Mouse (Mus musculus) embryo, embryonic 10.5 days (tissue): ENCODE measurements around the gene Apeh.
A peak's percentile ranks its signal among the peaks of the same experiment; 100 is the strongest.

Source experiments
- DNase-seq: peaks from one replicate; pipeline ENCODE4 v3.0.0-alpha.2; 2015; ENCODE audit warnings: low spot score

The Apeh gene

DNA sequence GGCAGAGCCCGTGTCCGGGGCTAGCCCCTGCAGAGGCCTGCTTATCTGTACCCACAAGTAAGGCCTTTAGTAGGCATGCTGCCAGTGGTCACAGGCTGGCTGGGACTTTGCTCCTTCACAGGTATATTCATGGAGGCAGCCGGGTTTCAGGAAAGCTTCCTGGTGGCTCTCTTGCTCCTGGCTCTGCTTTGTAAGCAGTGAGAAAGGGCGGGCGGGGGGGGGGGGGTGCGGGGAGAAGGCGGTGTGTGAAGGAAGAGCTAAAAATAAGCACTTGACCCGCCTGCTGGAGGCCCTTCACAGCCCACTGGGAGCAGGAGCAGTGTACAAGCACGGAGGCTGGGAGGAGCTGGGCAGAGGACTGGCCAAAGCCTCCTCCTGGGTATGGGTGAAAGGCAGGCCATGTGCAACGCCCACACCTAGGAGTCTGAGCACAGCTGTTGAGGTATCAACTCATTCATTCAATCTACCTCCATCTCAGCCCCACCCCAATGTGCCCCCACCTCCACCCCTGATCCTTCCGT is 25.5 kb upstream of the Apeh start:
- DNase-seq = no peak

DNA sequence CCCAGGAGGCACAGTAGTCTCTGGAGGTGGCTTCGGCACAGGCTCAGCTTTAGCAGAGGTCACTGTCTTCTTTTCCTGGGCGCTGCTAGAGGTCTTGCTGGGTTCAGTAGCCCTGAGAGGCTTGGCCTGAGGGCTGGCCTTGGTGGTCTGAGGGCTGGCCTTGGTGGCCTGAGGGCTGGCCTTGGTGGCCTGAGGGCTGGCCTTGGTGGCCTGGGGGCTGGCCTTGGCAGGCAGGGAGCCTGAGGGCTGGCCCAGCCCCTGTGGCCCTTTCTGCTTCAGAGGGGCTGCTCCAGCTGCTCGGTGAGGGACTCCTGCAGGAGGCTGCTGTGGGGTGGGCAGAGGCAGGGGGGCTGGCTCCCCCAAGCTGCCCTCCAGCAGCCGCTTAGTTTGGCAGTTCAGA is 22.7 kb upstream of the Apeh start:
- DNase-seq = no peak

DNA sequence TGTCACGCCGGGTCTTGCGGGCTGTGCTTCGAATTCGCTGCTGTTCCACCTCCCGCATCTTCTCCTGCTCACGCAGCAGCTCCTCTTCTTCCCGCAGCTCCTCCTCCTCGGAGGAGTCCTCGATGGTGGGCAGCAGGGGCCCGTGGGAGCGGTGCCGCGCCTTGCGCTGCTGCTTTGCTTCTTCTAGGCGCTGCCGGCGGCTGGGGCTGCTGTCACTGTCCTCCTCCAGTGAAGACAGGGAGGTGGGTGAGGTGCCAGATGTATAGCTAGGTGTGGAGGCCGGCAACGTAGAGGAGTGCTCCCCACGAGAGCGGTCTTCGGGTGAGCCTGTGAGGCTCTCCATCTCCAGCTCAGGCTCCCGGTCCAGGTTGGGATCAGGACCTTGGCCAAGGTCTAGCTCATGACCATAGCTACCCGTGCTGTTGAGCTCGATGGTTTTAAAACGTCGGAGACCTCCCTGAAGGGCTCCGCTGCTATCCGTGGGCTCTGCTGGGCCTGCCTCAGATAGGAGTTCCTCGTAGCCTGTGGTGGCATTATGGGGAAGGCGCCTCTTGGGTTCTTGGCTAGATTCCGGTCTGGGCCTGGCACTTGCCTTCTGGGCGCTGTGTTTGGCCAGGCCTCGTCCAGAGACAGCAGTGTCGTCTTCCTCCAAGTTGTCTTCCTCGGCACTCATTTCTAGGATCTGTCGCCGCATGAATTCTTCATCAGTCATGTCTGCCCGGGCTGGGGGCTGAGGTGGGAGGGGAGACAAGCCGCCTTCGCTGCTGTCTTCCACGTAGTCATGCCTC is 21.1 kb upstream of the Apeh start:
- DNase-seq = no peak

DNA sequence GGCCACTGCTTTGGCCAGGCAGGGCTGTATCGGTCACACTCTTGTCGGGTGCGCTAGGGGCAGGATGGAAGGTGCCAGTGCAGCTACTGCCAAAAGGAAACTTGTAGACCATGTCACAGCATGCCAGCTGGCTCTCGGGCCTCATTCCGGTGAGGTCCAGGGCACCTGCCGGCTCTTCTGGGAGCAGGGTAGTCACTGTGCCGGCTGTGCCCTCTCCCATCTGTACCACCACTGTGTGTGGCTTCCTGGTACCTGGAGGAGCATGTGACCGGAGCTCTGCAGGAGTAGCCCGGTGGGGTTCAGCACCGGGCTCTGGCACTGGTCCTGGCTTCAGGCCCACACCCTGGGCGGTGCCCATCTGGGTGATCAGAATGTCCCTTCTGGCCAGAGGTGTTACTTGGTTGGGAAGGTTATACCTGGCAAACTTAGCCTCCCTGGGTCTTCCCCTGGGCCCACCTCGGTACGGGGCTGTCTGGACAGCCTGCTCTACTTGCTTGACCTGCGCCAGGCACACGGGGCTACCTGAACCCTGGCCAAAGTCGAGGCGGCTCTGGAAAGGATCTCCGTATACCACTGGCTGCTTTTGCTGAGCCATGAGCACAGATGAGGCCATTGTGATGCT is 18.4 kb upstream of the Apeh start:
- no peak for DNase-seq

- DNase-seq = no peak
Measured at GRCm38 (mm10) chr9:108111593-108112121, 17.3 kb upstream of the Apeh start.

GRCm38 (mm10) chr9:108111101-108111592 is 16.7 kb upstream of the Apeh start:
- DNase-seq = peak; percentile 38

- no peak for DNase-seq
Measured at GRCm38 (mm10) chr9:108110160-108110559, 15.8 kb upstream of the Apeh start.

- DNase-seq = no peak
Measured at GRCm38 (mm10) chr9:108107867-108108266, 13.5 kb upstream of the Apeh start.

GRCm38 (mm10) chr9:108106090-108106489 is 11.7 kb upstream of the Apeh start:
- no peak for DNase-seq

DNA sequence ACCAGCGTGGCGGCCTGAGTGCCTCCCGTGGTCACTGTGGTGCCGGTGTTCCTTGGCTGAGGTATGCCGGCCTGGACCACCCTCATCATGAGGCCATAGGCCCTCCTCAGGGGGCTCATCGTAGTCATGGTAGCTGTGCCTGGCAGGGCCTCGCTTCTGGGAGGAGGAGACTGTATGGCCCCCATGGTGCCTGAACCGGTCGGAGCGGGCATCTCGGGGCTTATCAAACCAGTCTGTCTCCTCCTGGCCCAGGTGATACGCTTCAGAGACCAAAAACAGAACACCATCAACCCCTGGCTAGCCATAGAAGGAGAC is 11.1 kb upstream of the Apeh start:
- no peak for DNase-seq

DNA sequence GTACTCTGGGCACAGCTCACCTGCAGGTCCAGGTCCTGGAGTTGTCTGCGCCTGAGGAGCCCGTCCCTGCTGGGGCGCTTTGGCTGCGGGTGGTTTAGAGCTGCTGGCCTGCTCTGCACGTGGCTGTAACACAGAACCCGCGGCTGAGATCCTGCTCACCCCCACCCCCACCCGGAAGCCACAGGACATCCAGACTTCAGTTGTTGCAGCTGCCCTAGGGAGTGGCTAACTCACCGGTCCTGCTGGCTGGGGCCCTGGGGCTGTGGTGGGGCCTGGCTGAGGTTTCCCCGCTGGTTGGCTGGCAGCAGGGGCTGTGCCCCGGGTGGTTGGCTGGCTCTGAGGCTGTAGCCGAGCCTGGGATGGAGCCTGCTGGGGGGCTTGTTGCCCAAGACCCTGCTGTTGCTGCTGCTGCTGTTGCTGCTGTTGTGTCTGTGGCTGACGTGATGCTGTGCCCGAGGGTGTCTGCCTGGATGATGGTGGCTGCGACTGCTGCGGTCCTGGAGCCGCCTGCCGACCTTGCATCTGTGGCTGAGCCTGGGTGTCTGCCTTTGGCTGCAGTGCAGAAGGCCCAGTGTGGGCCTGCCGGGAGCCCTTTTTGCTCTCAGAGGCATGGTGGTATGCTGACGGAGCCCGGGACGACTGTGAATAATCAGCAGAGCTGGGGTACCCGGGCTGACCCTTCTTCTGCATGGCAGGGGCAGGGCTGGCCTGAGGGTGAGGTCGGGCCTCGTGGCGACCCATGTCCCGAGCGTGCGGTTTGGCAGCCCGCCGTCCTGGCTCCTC is 10.6 kb upstream of the Apeh start:
- DNase-seq = peak; percentile 52

DNA sequence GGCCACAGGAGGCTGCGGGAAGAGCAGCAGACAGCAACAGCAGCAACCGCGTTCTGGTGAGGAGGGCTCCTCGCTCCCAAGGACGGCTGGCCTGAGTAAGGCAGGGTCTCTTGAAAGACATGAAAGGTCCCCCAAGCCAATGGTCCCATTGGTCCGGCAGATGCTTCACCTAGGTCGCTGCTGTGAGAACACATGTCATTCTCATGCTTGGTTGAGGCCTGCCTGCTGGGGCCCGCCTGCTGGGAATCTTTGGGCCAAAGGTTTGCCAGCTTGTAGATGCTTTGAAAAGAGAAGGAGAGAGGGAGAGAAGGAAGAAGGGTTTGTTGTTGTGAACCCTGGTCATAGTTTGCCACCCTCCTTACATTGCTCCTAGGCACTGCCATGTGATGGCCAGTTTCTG is 5.2 kb upstream of the Apeh start:
- no peak for DNase-seq

- DNase-seq = no peak
Measured at GRCm38 (mm10) chr9:108095949-108096712, 1.7 kb upstream of the Apeh start.

DNA sequence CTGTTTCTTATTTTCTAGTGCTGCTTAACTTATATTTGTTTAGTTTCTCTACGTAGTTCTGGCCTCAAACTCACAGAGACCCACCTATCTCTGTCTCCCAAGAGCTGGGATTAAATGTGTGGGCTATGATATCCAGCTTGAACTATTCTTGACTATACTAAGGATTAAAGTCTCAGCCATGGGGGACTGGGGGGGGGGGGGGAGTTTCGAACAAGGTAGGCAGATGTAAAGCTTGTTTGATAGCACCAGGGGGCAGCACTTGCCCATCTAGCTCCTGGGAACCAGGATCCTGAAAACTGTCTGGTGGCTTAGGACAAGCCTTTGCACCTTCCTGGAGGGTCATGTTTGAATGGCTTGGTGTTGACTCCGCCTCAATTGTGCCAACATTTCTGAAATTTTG is 1.1 kb upstream of the Apeh start:
- peak; percentile 86 for DNase-seq

GRCm38 (mm10) chr9:108094998-108095411 is 599 bp upstream of the Apeh start:
- DNase-seq = peak; percentile 45

- no peak for DNase-seq
Measured at GRCm38 (mm10) chr9:108093586-108093985, 820 bp downstream of the Apeh start.

GRCm38 (mm10) chr9:108090611-108091120 is 3.7 kb downstream of the Apeh start:
- no peak for DNase-seq

DNA sequence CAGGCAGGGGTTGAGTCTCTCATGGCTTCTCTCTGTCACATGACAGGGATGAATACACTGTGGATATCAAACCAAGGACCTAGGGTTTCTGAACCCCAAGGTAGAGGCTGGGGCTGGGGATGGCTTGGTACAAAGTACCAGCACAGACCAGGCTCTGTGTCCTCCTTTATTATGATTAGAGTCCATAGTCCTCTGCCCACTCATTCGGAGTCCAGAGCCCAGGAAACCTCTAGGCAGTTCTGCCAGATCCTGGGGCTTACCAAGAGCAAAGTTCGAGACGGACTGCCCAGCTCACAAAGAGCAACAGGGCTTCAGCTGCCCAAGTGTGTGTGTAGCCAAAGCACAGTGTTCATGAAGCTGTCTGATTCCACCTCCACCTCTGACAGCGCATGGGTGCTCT is 9.1 kb downstream of the Apeh start:
- DNase-seq = no peak

GRCm38 (mm10) chr9:108083561-108083960 is 10.8 kb downstream of the Apeh start:
- no peak for DNase-seq

GRCm38 (mm10) chr9:108082988-108083431 is 11.4 kb downstream of the Apeh start, which contains the start of gene Rnf123:
Gene Rnf123, minus strand, starts transcription at chr9:108083346.
- no peak for DNase-seq

DNA sequence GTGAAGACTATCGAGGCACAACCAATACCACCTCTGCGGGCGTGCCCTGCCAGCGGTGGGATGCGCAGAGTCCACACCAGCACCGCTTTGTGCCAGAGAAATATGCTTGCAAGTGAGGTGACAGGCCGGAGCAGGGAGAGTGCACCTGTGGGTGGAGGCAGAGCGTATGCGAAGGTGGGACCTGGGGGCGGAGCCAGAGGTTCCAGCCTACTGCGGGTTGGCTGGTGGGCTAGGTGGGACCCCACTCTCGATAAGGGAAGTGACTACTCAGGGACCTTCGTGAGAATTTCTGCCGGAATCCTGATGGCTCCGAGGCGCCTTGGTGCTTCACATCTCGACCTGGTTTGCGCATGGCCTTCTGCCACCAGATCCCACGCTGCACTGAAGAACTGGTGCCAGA is 11.9 kb downstream of the Apeh start:
- DNase-seq = no peak
